Mouse (Mus musculus): ENCODE measurements around the gene Hdac6. TPM values are rescaled to one million over a fixed set of nuclear protein-coding genes. Genes with fewer than 3 reads are reported as not detected.

The Hdac6 gene
- polyA plus RNA-seq, 1 experiment from 2014 or later = 8.9 TPM

Other genes starting within 250 kb of the Hdac6 start
- gene Wdr45, start 233.6 kb downstream of the Hdac6 start, polyA plus RNA-seq (2015; fragmentation: Nextera tagmentation; extraction: Ambion mirVana) = 13.3 and 15.2 TPM in 2 replicates
- 0.25 TPM in 1 of 2 replicates, not detected in the other for gene Gm45208, start 225.6 kb downstream of the Hdac6 start, polyA plus RNA-seq (2015; fragmentation: Nextera tagmentation; extraction: Ambion mirVana)
- gene Praf2, start 219.4 kb downstream of the Hdac6 start, polyA plus RNA-seq (2015; fragmentation: Nextera tagmentation; extraction: Ambion mirVana) = 8.3 and 9.1 TPM in 2 replicates
- gene Ccdc120, start 197.0 kb downstream of the Hdac6 start, polyA plus RNA-seq (2015; fragmentation: Nextera tagmentation; extraction: Ambion mirVana) = 1.7 TPM in 2 replicates
- 8.9 and 10.1 TPM in 2 replicates for gene Tfe3, start 185.3 kb downstream of the Hdac6 start, polyA plus RNA-seq (2015; fragmentation: Nextera tagmentation; extraction: Ambion mirVana)
- gene Gripap1, start 158.1 kb downstream of the Hdac6 start, polyA plus RNA-seq (2015; fragmentation: Nextera tagmentation; extraction: Ambion mirVana) = 30.6 and 32.3 TPM in 2 replicates
- gene Kcnd1, start 125.6 kb downstream of the Hdac6 start, polyA plus RNA-seq (2015; fragmentation: Nextera tagmentation; extraction: Ambion mirVana) = 0.13 and 0.34 TPM in 2 replicates
- 33.8 and 35.7 TPM in 2 replicates for gene Otud5, start 106.5 kb downstream of the Hdac6 start, polyA plus RNA-seq (2015; fragmentation: Nextera tagmentation; extraction: Ambion mirVana)
- 2.8 and 4.3 TPM in 2 replicates for gene Pim2, start 69.6 kb downstream of the Hdac6 start, polyA plus RNA-seq (2015; fragmentation: Nextera tagmentation; extraction: Ambion mirVana)
- gene Slc35a2, start 63.9 kb downstream of the Hdac6 start, polyA plus RNA-seq (2015; fragmentation: Nextera tagmentation; extraction: Ambion mirVana) = 17.1 and 17.8 TPM in 2 replicates
- 58.2 and 60.3 TPM in 2 replicates for gene Pqbp1, start 48.6 kb downstream of the Hdac6 start, polyA plus RNA-seq (2015; fragmentation: Nextera tagmentation; extraction: Ambion mirVana)
- gene Timm17b, start 48.5 kb downstream of the Hdac6 start, polyA plus RNA-seq (2015; fragmentation: Nextera tagmentation; extraction: Ambion mirVana) = 96.5 and 97.0 TPM in 2 replicates
- gene Gm10491, start 40.1 kb downstream of the Hdac6 start, polyA plus RNA-seq (2015; fragmentation: Nextera tagmentation; extraction: Ambion mirVana) = not detected in 2 replicates
- gene Gm10490, start 38.3 kb downstream of the Hdac6 start, polyA plus RNA-seq (2015; fragmentation: Nextera tagmentation; extraction: Ambion mirVana) = not detected in 2 replicates
- 0.18 and 0.19 TPM in 2 replicates for gene Pcsk1n, start 28.1 kb downstream of the Hdac6 start, polyA plus RNA-seq (2015; fragmentation: Nextera tagmentation; extraction: Ambion mirVana)
- not detected in 2 replicates for gene Eras, start 19.3 kb downstream of the Hdac6 start, polyA plus RNA-seq (2015; fragmentation: Nextera tagmentation; extraction: Ambion mirVana)
- 135 and 145 TPM in 2 replicates for gene Gata1, start 30.2 kb upstream of the Hdac6 start, polyA plus RNA-seq (2015; fragmentation: Nextera tagmentation; extraction: Ambion mirVana)
- 0.29 and 0.36 TPM in 2 replicates for gene Glod5, start 70.6 kb upstream of the Hdac6 start, polyA plus RNA-seq (2015; fragmentation: Nextera tagmentation; extraction: Ambion mirVana)
- gene Suv39h1, start 126.9 kb upstream of the Hdac6 start, polyA plus RNA-seq (2015; fragmentation: Nextera tagmentation; extraction: Ambion mirVana) = 40.2 and 47.3 TPM in 2 replicates
- 2.4 and 3.4 TPM in 2 replicates for gene Was, start 142.6 kb upstream of the Hdac6 start, polyA plus RNA-seq (2015; fragmentation: Nextera tagmentation; extraction: Ambion mirVana)
- gene Wdr13, start 185.0 kb upstream of the Hdac6 start, polyA plus RNA-seq (2015; fragmentation: Nextera tagmentation; extraction: Ambion mirVana) = 6.8 and 7.1 TPM in 2 replicates
- 328 and 361 TPM in 2 replicates for gene Rbm3, start 198.0 kb upstream of the Hdac6 start, polyA plus RNA-seq (2015; fragmentation: Nextera tagmentation; extraction: Ambion mirVana)
- gene Tbc1d25, start 228.3 kb upstream of the Hdac6 start, polyA plus RNA-seq (2015; fragmentation: Nextera tagmentation; extraction: Ambion mirVana) = 4.9 and 5.0 TPM in 2 replicates
- 61.8 and 64.4 TPM in 2 replicates for gene Ebp, start 245.6 kb upstream of the Hdac6 start, polyA plus RNA-seq (2015; fragmentation: Nextera tagmentation; extraction: Ambion mirVana)

Measured in liver, embryonic 13.5 days (tissue).